Comparison of ENCODE assay signal across 17 mouse cellular contexts in the genomic region with DNA sequence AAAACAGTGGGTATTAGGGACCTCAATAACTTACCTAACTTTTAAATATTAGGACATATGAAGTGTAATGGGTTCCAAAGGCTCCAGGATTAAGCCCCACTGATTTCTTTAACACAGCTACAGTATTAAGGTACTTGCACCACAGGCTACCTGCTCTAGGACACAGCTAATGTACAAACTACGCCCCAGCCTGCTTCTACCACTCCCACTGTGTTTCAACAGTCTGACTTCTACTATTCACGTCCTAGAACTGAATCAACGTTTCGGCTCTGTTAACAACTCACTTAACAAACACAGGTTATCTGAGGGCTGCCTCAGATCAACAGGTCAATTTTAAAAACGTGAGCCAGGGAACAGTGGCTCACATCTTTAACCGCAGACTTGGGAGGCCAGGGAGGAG. TPM values are rescaled to one million over a fixed set of nuclear protein-coding genes. Genes with fewer than 3 reads are reported as not detected.
"Had no signal": no experiment of that assay in that cellular context is flagged by ENCODE, and none has a peak within 500 bp of the region (broad histone marks: within the 10 kb centered on the region; RNA-seq: fewer than 3 reads in every experiment).

No protein-coding gene starts in this region.

- H3K27me3 ChIP-seq: midbrain, embryonic 12.5 days; neural tube, embryonic 12.5 days had no signal

- H3K4me1 ChIP-seq: midbrain, embryonic 10.5 days; midbrain, embryonic 12.5 days; neural tube, embryonic 12.5 days had no signal

- H3K4me3 ChIP-seq: midbrain, embryonic 10.5 days; midbrain, embryonic 12.5 days; myocyte; neural tube, embryonic 12.5 days had no signal

- H3K9me3 ChIP-seq: midbrain, embryonic 10.5 days; midbrain, embryonic 12.5 days; neural tube, embryonic 12.5 days had no signal

- H3K27ac ChIP-seq: midbrain, embryonic 10.5 days; midbrain, embryonic 12.5 days; neural tube, embryonic 12.5 days had no signal

- H3K4me2 ChIP-seq: lung, embryonic 14.5 days; midbrain, embryonic 12.5 days; neural tube, embryonic 12.5 days had no signal

- DNase-seq: lung, adult 18-20 months had no signal

- H3K9ac ChIP-seq: lung, embryonic 14.5 days; midbrain, embryonic 12.5 days; neural tube, embryonic 12.5 days had no signal

RNA-seq across cellular contexts. Expression of gene Adh4, which starts 48.5 kb away (rescaled TPM):
- total RNA-seq: megakaryocyte, adult 5-6 weeks; megakaryocyte-erythroid progenitor cell, adult 5-6 weeks; neutrophil, adult 5-6 weeks had no signal
- polyA plus RNA-seq: lung, embryonic 14.5 days; lung, embryonic 16.5 days; midbrain, embryonic 10.5 days; midbrain, embryonic 12.5 days; midbrain, embryonic 14.5 days; midbrain, embryonic 16.5 days; myocyte; neural tube, embryonic 12.5 days; neural tube, embryonic 14.5 days; spleen, adult 2 months; stomach, embryonic 16.5 days; thymus, adult 2 months; urinary bladder, adult 2 months had no signal
